Mouse (Mus musculus) liver, postnatal 0 days (tissue): ENCODE results near the gene Scamp1. TPM values are rescaled to one million over a fixed set of nuclear protein-coding genes. Genes with fewer than 3 reads are reported as not detected.

ENCODE experiments used
- ATAC-seq: fragments of 200-750 bp; cut with Nextera tagmentation; 2 replicates; pipeline ENCODE4 v1.8.0; 2017; ENCODE audit warnings: mild to moderate bottlenecking, moderate library complexity
- DNase-seq: peaks from one replicate; pipeline ENCODE4 v3.0.0-alpha.2; 2016
- H3K27ac ChIP-seq: fragments of 300-500 bp; sonication (generic); 2 replicates; pipeline ENCODE4 v1.5.1; 2014; ENCODE audit warnings: antibody characterized with exemption, moderate library complexity, mild to moderate bottlenecking, low read depth
- H3K27me3 ChIP-seq: fragments of 300-500 bp; sonication (generic); 2 replicates; pipeline ENCODE4 v1.6.1; 2014; ENCODE audit warnings: low read length, control low read depth, mixed read lengths; ENCODE audit not compliant: insufficient read depth
- H3K36me3 ChIP-seq: fragments of 300-500 bp; sonication (generic); replicated peaks from 2 replicates; pipeline ENCODE4 v1.6.1; 2014; ENCODE audit warnings: mild to moderate bottlenecking, control low read depth, low read length, moderate library complexity, mixed read lengths; ENCODE audit not compliant: insufficient read depth
- H3K4me1 ChIP-seq: fragments of 300-500 bp; sonication (generic); 2 replicates; pipeline ENCODE4 v1.6.1; 2014; ENCODE audit warnings: antibody characterized with exemption, mild to moderate bottlenecking, control low read depth; ENCODE audit not compliant: insufficient read depth
- H3K4me2 ChIP-seq: fragments of 300-500 bp; sonication (generic); 2 replicates; pipeline ENCODE4 v1.6.1; 2014; ENCODE audit warnings: low read depth, mild to moderate bottlenecking, low read length, moderate library complexity, mixed read lengths
- H3K4me3 ChIP-seq: fragments of 300-500 bp; sonication (generic); 2 replicates; pipeline ENCODE4 v1.5.1; 2014; ENCODE audit warnings: low read depth, low read length
- H3K9ac ChIP-seq: fragments of 300-500 bp; sonication (generic); replicated peaks from 2 replicates; pipeline ENCODE4 v1.6.1; 2014; ENCODE audit warnings: mild to moderate bottlenecking, moderate library complexity
- H3K9me3 ChIP-seq: fragments of 300-500 bp; sonication (generic); 2 replicates; pipeline ENCODE4 v1.6.1; 2016; ENCODE audit warnings: mild to moderate bottlenecking, control low read depth, low read length, mixed read lengths
- CTCF ChIP-seq: sonication (generic); IDR thresholded peaks from 2 replicates; pipeline ENCODE4 v1.5.1; 2016; ENCODE audit warnings: antibody characterized with exemption, low read depth
- EP300 ChIP-seq: IDR thresholded peaks from 2 replicates; pipeline ENCODE4 v1.6.1; 2016; ENCODE audit warnings: antibody characterized with exemption, low read depth, mild to moderate bottlenecking
- WGBS: fragments of 180-500 bp; shearing (Covaris S2); extraction: QIAGEN DNeasy Blood & Tissue Kit; methylation state at CpG from one replicate; pipeline ENCODE4 v1.1.7; 2014; ENCODE audit not compliant: insufficient replicate concordance; 5-methylcytosine and 5-hydroxymethylcytosine counted together
- polyA plus RNA-seq: library from polyadenylated mRNA; unstranded; fragments of >200 nt; fragmentation: Nextera tagmentation; extraction: Ambion mirVana; gene quantifications from 2 replicates; pipeline ENCODE4 v1.2.1, GENCODE M21; 2015

The Scamp1 gene
- polyA plus RNA-seq, 1 experiment from 2014 or later: 13.8 TPM

- Histone ChIP-seq H3K9ac (no peak overlapping the region), H3K4me1 (0 out of 2 replicates have a peak, but pooled peaks cover under 1% of the 10 kb centered on the region), H3K4me2 (no peak overlapping the region), H3K9me3 (no peaks in the 10 kb centered on the region), H3K27me3 (no peaks in the 10 kb centered on the region), H3K36me3 (no peaks in the 10 kb centered on the region), H3K4me3 (no peak overlapping the region), H3K27ac (no peak overlapping the region)
- WGBS: 78% methylated on average over 10 of the region's 10 CpGs
- DNase-seq (no peak), ATAC-seq (no peak)
- no peak for TF ChIP-seq EP300
These were observed 8.3 kb upstream of the Scamp1 start for GRCm38 (mm10) chr13:94293911-94294310.

GRCm38 (mm10) chr13:94286195-94286594 lies 538 bp upstream of the Scamp1 start:
- TF ChIP-seq CTCF (no peak), EP300 (no peak)
- ATAC-seq (no peak), DNase-seq (no peak)
- Histone ChIP-seq H3K4me3 (peak overlapping the region; percentile 74), H3K9me3 (no peaks in the 10 kb centered on the region), H3K4me1 (peaks cover 9% of the 10 kb centered on the region), H3K27me3 (no peaks in the 10 kb centered on the region), H3K9ac (no peak overlapping the region), H3K4me2 (peak overlapping the region; percentile 78), H3K36me3 (no peaks in the 10 kb centered on the region), H3K27ac (no peak overlapping the region)
- 52% methylated on average over 5 of the region's 5 CpGs for WGBS

GRCm38 (mm10) chr13:94284543-94285269 lies 951 bp downstream of the Scamp1 start:
- Histone ChIP-seq H3K36me3 (no peaks in the 10 kb centered on the region), H3K4me3 (peak overlapping the region; percentile 74), H3K27ac (peak overlapping the region; percentile 81), H3K4me1 (peaks cover 12% of the 10 kb centered on the region), H3K4me2 (peak overlapping the region; percentile 78), H3K9me3 (no peaks in the 10 kb centered on the region), H3K9ac (peak overlapping the region; percentile 74), H3K27me3 (no peaks in the 10 kb centered on the region)
- DNase-seq (peak; percentile 43), ATAC-seq (peak; percentile 47)
- TF ChIP-seq CTCF (no peak), EP300 (no peak)
- 1% methylated on average over 64 of the region's 65 CpGs for WGBS

- Histone ChIP-seq H3K36me3 (no peaks in the 10 kb centered on the region), H3K27me3 (no peaks in the 10 kb centered on the region), H3K4me3 (no peak overlapping the region), H3K9me3 (no peaks in the 10 kb centered on the region), H3K27ac (no peak overlapping the region), H3K9ac (no peak overlapping the region), H3K4me2 (no peak overlapping the region), H3K4me1 (peaks cover 10% of the 10 kb centered on the region)
- no peak for TF ChIP-seq CTCF
- TF ChIP-seq EP300: no peak
- 48% methylated on average over 5 of the region's 5 CpGs for WGBS
- DNase-seq: no peak
- no peak for ATAC-seq
These were observed 6.2 kb downstream of the Scamp1 start for GRCm38 (mm10) chr13:94279420-94279819.

GRCm38 (mm10) chr13:94271284-94271683 lies 14.4 kb downstream of the Scamp1 start:
- Histone ChIP-seq H3K4me1 (peaks cover 8% of the 10 kb centered on the region; the same call in 1 of the 2 replicates), H3K4me2 (no peak overlapping the region), H3K27me3 (no peaks in the 10 kb centered on the region), H3K4me3 (no peak overlapping the region), H3K9me3 (no peaks in the 10 kb centered on the region), H3K27ac (no peak overlapping the region), H3K36me3 (no peaks in the 10 kb centered on the region), H3K9ac (no peak overlapping the region)
- DNase-seq: no peak
- no peak for ATAC-seq
- 78% methylated on average over 6 of the region's 6 CpGs for WGBS
- TF ChIP-seq EP300 (no peak), CTCF (no peak)

GRCm38 (mm10) chr13:94268201-94268600 lies 17.5 kb downstream of the Scamp1 start:
- no peak for TF ChIP-seq CTCF
- no peak for TF ChIP-seq EP300
- ATAC-seq: peak; percentile 49; the same call in 1 of the 2 replicates

More at GRCm38 (mm10) chr13:94268201-94268600, 17.5 kb downstream of the Scamp1 start:
- Histone ChIP-seq H3K9ac (no peak overlapping the region), H3K27me3 (no peaks in the 10 kb centered on the region), H3K27ac (no peak overlapping the region), H3K4me3 (no peak overlapping the region), H3K9me3 (no peaks in the 10 kb centered on the region), H3K4me2 (no peak overlapping the region), H3K36me3 (no peaks in the 10 kb centered on the region), H3K4me1 (peaks cover 12% of the 10 kb centered on the region)
- DNase-seq: no peak
- 22% methylated on average over 7 of the region's 7 CpGs for WGBS
